Mouse (Mus musculus): Measurements from ENCODE around the gene Plxdc2. TPM values are rescaled to one million over a fixed set of nuclear protein-coding genes. Genes with fewer than 3 reads are reported as not detected.

The Plxdc2 gene
- polyA plus RNA-seq (2015; fragmentation: Nextera tagmentation; extraction: Ambion mirVana) = 32.0 and 36.3 TPM in 2 replicates

GRCm38 (mm10) chr2:16356106-16356818 lies at the start of gene Plxdc2:
TSS of gene Plxdc2 (plus strand) at chr2:16356304.

Measured in neural tube, postnatal 0 days (tissue).